ENCODE assay signal across 1 mouse cellular context in genomic region chr7:81341563-81341962, GRCm38 (mm10).
A peak's percentile ranks its signal among the peaks of the same experiment; 100 is the strongest.
TF ChIP-seq lines count a peak whose summit lies in the region.

No protein-coding gene starts in this region.

TF ChIP-seq in CH12.LX, 34 proteins besides CTCF, POLR2A, EP300 and RAD21 (continued from another document):
- TF ChIP-seq MAFK (IDR thresholded peaks at IDR 0.05; ENCODE audit: insufficient replicate concordance, low read length) (no peak), JUN (IDR thresholded peaks at IDR 0.05; ENCODE audit: insufficient read depth, low read depth, low read length) (no peak), IRF4 (IDR thresholded peaks at IDR 0.05; ENCODE audit: low read depth, low read length) (no peak), MYC (IDR thresholded peaks at IDR 0.05; ENCODE audit: low read depth, low read length) (0 out of 2 replicates have a peak, but pooled peaks have one; percentile 37), ETS1 (conservative IDR thresholded peaks at IDR 0.05; ENCODE audit: low read depth, low read length) (no peak), UBTF (IDR thresholded peaks at IDR 0.05; ENCODE audit: low read depth, low read length) (no peak), MXI1 (IDR thresholded peaks at IDR 0.05; ENCODE audit: low read depth, low read length) (peak; percentile 26; the same call in 1 of the 2 replicates), TBP (conservative IDR thresholded peaks at IDR 0.05; ENCODE audit: low read depth, low read length) (no peak), POLR2AphosphoS2 (IDR thresholded peaks at IDR 0.05; ENCODE audit: low read depth, low read length) (peak; percentile 97), MAX (IDR thresholded peaks at IDR 0.05; ENCODE audit: low read length) (no peak), USF2 (conservative IDR thresholded peaks at IDR 0.05; ENCODE audit: low read depth, low read length) (no peak), MAZ (IDR thresholded peaks at IDR 0.05; ENCODE audit: low read depth, low read length) (no peak)
